Mouse (Mus musculus): ENCODE results near the gene Nrxn1. TPM values are rescaled to one million over a fixed set of nuclear protein-coding genes. Genes with fewer than 3 reads are reported as not detected.

Gene Nrxn1
- total RNA-seq (2023): 1 to 10 TPM in 1 of 2 experiments, under 1 TPM in 1; 0.39 to 1.0 TPM

DNA sequence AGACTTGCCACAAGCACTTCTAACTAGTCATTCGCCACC, at the start of gene Nrxn1:
Gene Nrxn1 (minus strand): TSS at position 30 of the 39 bp plus-strand sequence.

